Mouse (Mus musculus) midbrain, embryonic 15.5 days (tissue): ENCODE results near the gene Rrp7a. TPM values are rescaled to one million over a fixed set of nuclear protein-coding genes. Genes with fewer than 3 reads are reported as not detected.

ENCODE experiments used
- ATAC-seq: fragments of 200-750 bp; cut with Nextera tagmentation; replicated peaks from 2 replicates; pipeline ENCODE4 v1.8.0; 2017; ENCODE audit warnings: moderate TSS enrichment
- H3K27ac ChIP-seq: fragments of 300-500 bp; sonication (generic); 2 replicates; pipeline ENCODE4 v1.5.1; 2015; ENCODE audit warnings: mild to moderate bottlenecking, inconsistent platforms
- H3K27me3 ChIP-seq: fragments of 300-500 bp; sonication (generic); replicated peaks from 2 replicates; pipeline ENCODE4 v1.6.1; 2015; ENCODE audit warnings: inconsistent platforms
- H3K36me3 ChIP-seq: fragments of 300-500 bp; sonication (generic); replicated peaks from 2 replicates; pipeline ENCODE4 v1.6.1; 2015; ENCODE audit warnings: inconsistent platforms
- H3K4me1 ChIP-seq: fragments of 300-500 bp; sonication (generic); 2 replicates; pipeline ENCODE4 v1.6.1; 2015; ENCODE audit warnings: inconsistent platforms
- H3K4me2 ChIP-seq: fragments of 300-500 bp; sonication (generic); 2 replicates; pipeline ENCODE4 v1.6.1; 2015; ENCODE audit warnings: inconsistent platforms, mild to moderate bottlenecking, moderate library complexity
- H3K4me3 ChIP-seq: fragments of 300-500 bp; sonication (generic); 2 replicates; pipeline ENCODE4 v1.5.1; 2015; ENCODE audit warnings: mild to moderate bottlenecking, inconsistent platforms
- H3K9ac ChIP-seq: fragments of 300-500 bp; sonication (generic); 2 replicates; pipeline ENCODE4 v1.6.1; 2015; ENCODE audit warnings: mild to moderate bottlenecking, inconsistent platforms
- H3K9me3 ChIP-seq: fragments of 300-500 bp; sonication (generic); 2 replicates; pipeline ENCODE4 v1.6.1; 2016; ENCODE audit warnings: inconsistent platforms
- WGBS: fragments of 180-500 bp; shearing (Covaris S2); methylation state at CpG from one replicate; pipeline ENCODE4 v1.1.7; 2015; ENCODE audit warnings: mixed read lengths; 5-methylcytosine and 5-hydroxymethylcytosine counted together
- polyA plus RNA-seq: library from polyadenylated mRNA; unstranded; fragments of >200 nt; fragmentation: Nextera tagmentation; extraction: Ambion mirVana; gene quantifications from 2 replicates; pipeline ENCODE4 v1.2.1, GENCODE M21; 2015

Rrp7a gene
- 83.5 and 86.8 TPM in 2 replicates for polyA plus RNA-seq

GRCm38 (mm10) chr15:83122566-83123145, at the start of gene Rrp7a:
Rrp7a (minus strand) TSS chr15:83122801.
- Histone ChIP-seq H3K4me2 (peak within 1 kb of the TSS; percentile 74), H3K9me3 (no peaks in the 10 kb centered on the region), H3K4me3 (peak within 1 kb of the TSS; percentile 81), H3K36me3 (peaks cover 25% of the 10 kb centered on the region; the same call in 1 of the 2 replicates), H3K4me1 (peaks cover 14% of the 10 kb centered on the region), H3K9ac (peak within 1 kb of the TSS; percentile 64), H3K27ac (peak within 1 kb of the TSS; percentile 87), H3K27me3 (no peaks in the 10 kb centered on the region)
- peak; percentile 89 for ATAC-seq
- WGBS = 9% methylated on average over 32 of the region's 32 CpGs

- Histone ChIP-seq H3K9me3 (no peaks in the 10 kb centered on the region), H3K27me3 (no peaks in the 10 kb centered on the region), H3K4me1 (peaks cover 33% of the 10 kb centered on the region), H3K4me3 (peak overlapping the region; percentile 96), H3K36me3 (no peaks in the 10 kb centered on the region), H3K27ac (peak overlapping the region; percentile 90), H3K4me2 (peak overlapping the region; percentile 68), H3K9ac (peak overlapping the region; percentile 92)
- WGBS = under 1% methylated on average over 66 of the region's 67 CpGs
- ATAC-seq = peak; percentile 98
Observed at GRCm38 (mm10) chr15:83171712-83172481, 49.3 kb upstream of the Rrp7a start.

- peak overlapping the region; percentile 96 for H3K4me3 ChIP-seq
- no peaks in the 10 kb centered on the region for H3K9me3 ChIP-seq
- WGBS = 50% methylated on average over 8 of the region's 8 CpGs
- peak overlapping the region; percentile 68 for H3K4me2 ChIP-seq
- no peak overlapping the region; the same call in 1 of the 2 replicates for H3K9ac ChIP-seq
- no peaks in the 10 kb centered on the region for H3K27me3 ChIP-seq
- H3K4me1 ChIP-seq = peaks cover 33% of the 10 kb centered on the region
- no peak for ATAC-seq
- H3K27ac ChIP-seq = 0 out of 2 replicates have a peak overlapping the region, but pooled peaks have one; percentile 90
- no peaks in the 10 kb centered on the region for H3K36me3 ChIP-seq
Observed at GRCm38 (mm10) chr15:83170956-83171659, 48.5 kb upstream of the Rrp7a start.

GRCm38 (mm10) chr15:83169772-83170722, 47.4 kb upstream of the Rrp7a start:
- H3K36me3 ChIP-seq = no peaks in the 10 kb centered on the region
- peaks cover 33% of the 10 kb centered on the region for H3K4me1 ChIP-seq
- H3K4me3 ChIP-seq = no peak overlapping the region
- H3K4me2 ChIP-seq = no peak overlapping the region
- no peak overlapping the region for H3K27ac ChIP-seq
- 91% methylated on average over 8 of the region's 8 CpGs for WGBS
- no peak for ATAC-seq
- H3K27me3 ChIP-seq = no peaks in the 10 kb centered on the region
- H3K9me3 ChIP-seq = no peaks in the 10 kb centered on the region
- no peak overlapping the region for H3K9ac ChIP-seq

GRCm38 (mm10) chr15:83168875-83169771, 46.5 kb upstream of the Rrp7a start:
- WGBS = 78% methylated on average over 7 of the region's 7 CpGs
- no peaks in the 10 kb centered on the region for H3K27me3 ChIP-seq
- no peaks in the 10 kb centered on the region for H3K9me3 ChIP-seq
- H3K4me3 ChIP-seq = no peak overlapping the region
- H3K36me3 ChIP-seq = 0 out of 2 replicates have a peak, but pooled peaks cover 4% of the 10 kb centered on the region
- no peak for ATAC-seq
- peaks cover 33% of the 10 kb centered on the region for H3K4me1 ChIP-seq
- H3K27ac ChIP-seq = no peak overlapping the region
- H3K9ac ChIP-seq = no peak overlapping the region
- no peak overlapping the region for H3K4me2 ChIP-seq

GRCm38 (mm10) chr15:83168311-83168710, 45.7 kb upstream of the Rrp7a start:
- Histone ChIP-seq H3K27me3 (no peaks in the 10 kb centered on the region), H3K9me3 (no peaks in the 10 kb centered on the region), H3K4me2 (no peak overlapping the region), H3K27ac (no peak overlapping the region), H3K4me1 (peaks cover 33% of the 10 kb centered on the region), H3K9ac (no peak overlapping the region), H3K4me3 (no peak overlapping the region), H3K36me3 (0 out of 2 replicates have a peak, but pooled peaks cover 4% of the 10 kb centered on the region)
- ATAC-seq = no peak
- WGBS = 89% methylated on average over 3 of the region's 3 CpGs

GRCm38 (mm10) chr15:83167550-83168065, 45.0 kb upstream of the Rrp7a start:
- H3K9me3 ChIP-seq = no peaks in the 10 kb centered on the region
- H3K27ac ChIP-seq = no peak overlapping the region
- ATAC-seq = no peak
- no peak overlapping the region for H3K9ac ChIP-seq
- 0 out of 2 replicates have a peak, but pooled peaks cover 4% of the 10 kb centered on the region for H3K36me3 ChIP-seq
- H3K4me3 ChIP-seq = no peak overlapping the region
- H3K4me1 ChIP-seq = peaks cover 26% of the 10 kb centered on the region
- H3K27me3 ChIP-seq = no peaks in the 10 kb centered on the region
- WGBS = 95% methylated on average over 8 of the region's 8 CpGs
- no peak overlapping the region for H3K4me2 ChIP-seq

- Histone ChIP-seq H3K36me3 (0 out of 2 replicates have a peak, but pooled peaks cover 4% of the 10 kb centered on the region), H3K4me2 (no peak overlapping the region), H3K27me3 (no peaks in the 10 kb centered on the region), H3K4me1 (peaks cover 23% of the 10 kb centered on the region), H3K4me3 (no peak overlapping the region), H3K27ac (no peak overlapping the region), H3K9ac (no peak overlapping the region), H3K9me3 (no peaks in the 10 kb centered on the region)
- WGBS = 86% methylated on average over 5 of the region's 5 CpGs
- no peak for ATAC-seq
Observed at GRCm38 (mm10) chr15:83167126-83167525, 44.5 kb upstream of the Rrp7a start.

- ATAC-seq = no peak
- no peak overlapping the region for H3K4me2 ChIP-seq
Observed at GRCm38 (mm10) chr15:83166642-83167041, 44.0 kb upstream of the Rrp7a start.

GRCm38 (mm10) chr15:83165526-83166315, 43.1 kb upstream of the Rrp7a start:
- Histone ChIP-seq H3K9me3 (no peaks in the 10 kb centered on the region), H3K4me1 (peaks cover 14% of the 10 kb centered on the region), H3K27ac (no peak overlapping the region), H3K9ac (no peak overlapping the region), H3K4me2 (no peak overlapping the region), H3K4me3 (no peak overlapping the region), H3K27me3 (no peaks in the 10 kb centered on the region), H3K36me3 (0 out of 2 replicates have a peak, but pooled peaks cover 4% of the 10 kb centered on the region)
- WGBS = 92% methylated on average over 13 of the region's 13 CpGs
- ATAC-seq = no peak

More at GRCm38 (mm10) chr15:83166642-83167041, 44.0 kb upstream of the Rrp7a start:
- Histone ChIP-seq H3K9ac (no peak overlapping the region), H3K27ac (no peak overlapping the region), H3K4me3 (no peak overlapping the region), H3K27me3 (no peaks in the 10 kb centered on the region), H3K4me1 (peaks cover 23% of the 10 kb centered on the region), H3K9me3 (no peaks in the 10 kb centered on the region), H3K36me3 (0 out of 2 replicates have a peak, but pooled peaks cover 4% of the 10 kb centered on the region)
- 94% methylated on average over 3 of the region's 3 CpGs for WGBS
